Mouse (Mus musculus): Measurements from ENCODE around the gene Elovl7.

Elovl7 gene

DNA sequence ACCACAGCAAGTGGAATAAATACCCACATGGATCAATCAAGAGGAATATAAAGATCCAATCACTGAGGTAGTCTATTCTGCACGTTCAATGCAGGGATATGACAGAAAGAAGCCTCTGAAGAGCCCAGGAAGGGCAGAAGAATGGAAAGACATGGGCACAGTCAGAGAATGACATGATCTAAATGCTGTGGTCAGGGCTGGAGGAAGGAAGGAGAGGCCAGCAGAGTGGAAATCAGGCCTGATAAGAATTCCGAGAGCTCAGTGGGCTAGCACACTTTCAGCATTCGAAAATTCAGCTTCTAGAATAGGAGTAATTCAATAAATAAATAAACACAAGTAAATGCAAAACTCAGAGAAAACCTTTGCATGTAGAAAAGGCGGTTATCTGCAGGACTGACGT, 27.5 kb downstream of the Elovl7 start:
- no peak for DNase-seq (ENCODE audit: low spot score in 2 of 2)

- DNase-seq (ENCODE audit: low spot score in 2 of 2): no peak
Observed at GRCm38 (mm10) chr13:108245086-108245697, 31.0 kb downstream of the Elovl7 start.

DNA sequence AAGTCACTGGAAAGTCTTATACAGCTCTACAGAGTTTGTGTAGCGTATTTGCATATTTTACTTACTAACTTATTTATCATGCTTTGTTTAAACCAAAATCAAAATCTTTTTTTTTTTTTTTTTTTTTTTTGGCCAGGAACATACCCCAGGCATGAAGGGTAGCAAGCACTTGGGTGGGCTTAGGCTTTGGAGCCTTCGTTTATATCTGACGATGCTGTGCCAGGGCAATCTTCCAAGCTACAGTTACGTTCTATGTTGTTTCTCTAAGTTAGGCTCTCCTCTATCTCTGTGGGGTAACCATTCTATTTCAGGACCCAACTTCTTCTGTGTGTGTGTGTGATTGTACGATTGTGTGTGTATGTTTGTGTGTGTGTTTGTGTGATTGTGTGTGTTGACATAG, 36.9 kb downstream of the Elovl7 start:
- no peak for DNase-seq (ENCODE audit: low spot score in 2 of 2)

- no peak for DNase-seq (ENCODE audit: low spot score in 2 of 2)
Observed at GRCm38 (mm10) chr13:108253977-108254376, 39.8 kb downstream of the Elovl7 start.

DNA sequence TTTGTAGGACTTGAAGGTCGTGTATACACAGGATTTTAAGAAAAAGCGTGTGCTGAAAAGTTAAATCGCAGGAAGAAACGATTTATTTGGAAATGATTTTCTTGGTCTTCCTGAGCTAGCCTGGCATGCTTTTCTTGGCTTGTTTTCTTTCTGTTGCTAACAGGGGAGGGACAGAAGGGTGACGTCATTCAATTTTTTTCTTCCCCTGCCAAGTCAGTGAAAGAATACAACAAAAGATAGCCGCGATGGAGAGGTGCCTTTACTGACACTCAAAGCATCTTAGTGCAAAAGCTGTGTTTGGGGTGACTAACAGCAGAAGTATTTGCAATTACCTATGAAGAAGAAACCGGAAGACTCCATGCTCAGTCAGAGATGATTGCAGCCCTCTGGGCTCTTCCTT, 48.8 kb downstream of the Elovl7 start:
- DNase-seq (ENCODE audit: low spot score in 2 of 2): no peak

DNA sequence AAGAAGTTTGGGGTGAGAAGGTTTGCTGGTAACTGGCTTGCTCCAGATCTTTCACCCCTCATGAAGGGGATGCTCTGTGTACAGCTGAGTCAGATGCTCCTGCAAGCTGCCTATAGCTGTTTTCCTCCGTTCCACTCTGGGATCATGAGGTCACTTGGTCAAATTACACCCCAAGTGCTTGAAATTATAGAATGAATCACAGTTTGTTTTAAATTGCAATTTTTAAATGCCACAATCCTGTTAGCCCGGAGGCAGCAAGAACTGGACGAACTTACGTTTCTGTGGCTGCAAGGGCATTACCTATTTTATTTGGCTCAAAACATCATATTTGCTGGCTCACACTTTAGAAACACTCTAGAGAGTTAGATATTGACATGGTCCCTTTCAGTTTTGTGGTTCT, 51.2 kb downstream of the Elovl7 start:
- DNase-seq (ENCODE audit: low spot score in 2 of 2): no peak

DNA sequence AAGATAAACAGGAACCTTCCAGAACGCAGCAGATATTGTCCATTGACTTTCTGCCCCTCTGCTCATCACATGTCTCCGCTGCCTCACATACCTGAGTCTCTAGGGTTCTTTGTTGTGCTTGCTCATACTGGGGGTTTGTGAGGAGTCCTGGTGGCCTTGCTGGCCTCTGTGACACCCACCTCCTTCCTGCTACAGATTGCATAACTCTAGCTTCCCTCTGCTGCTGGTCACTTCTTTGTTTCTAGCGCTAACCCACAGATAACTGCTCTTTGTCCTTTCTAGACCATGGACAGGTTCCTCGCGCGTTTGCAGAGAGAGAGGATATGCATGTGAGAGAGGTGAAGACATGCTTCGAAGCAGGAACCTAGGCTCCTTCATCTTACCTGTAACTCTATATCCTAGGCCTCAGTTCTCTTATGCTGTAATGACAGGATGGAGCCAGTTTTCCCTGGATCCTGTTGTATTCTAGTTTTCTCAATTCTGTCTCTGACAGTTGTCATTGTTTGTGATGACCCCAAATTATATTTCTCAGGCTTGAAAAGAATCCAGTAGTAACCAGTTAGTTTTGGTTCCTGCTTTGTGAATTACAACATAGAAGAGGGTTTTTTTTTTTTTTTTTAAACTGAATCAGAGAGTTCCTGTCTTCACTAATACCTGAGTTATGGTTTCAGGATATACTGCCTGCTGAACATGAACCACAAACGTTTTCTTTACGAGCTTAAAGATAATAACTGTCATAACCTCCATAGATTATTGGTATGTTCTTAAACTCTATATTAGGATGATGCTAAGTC, 53.8 kb downstream of the Elovl7 start:
- no peak for DNase-seq (ENCODE audit: low spot score in 2 of 2)

DNA sequence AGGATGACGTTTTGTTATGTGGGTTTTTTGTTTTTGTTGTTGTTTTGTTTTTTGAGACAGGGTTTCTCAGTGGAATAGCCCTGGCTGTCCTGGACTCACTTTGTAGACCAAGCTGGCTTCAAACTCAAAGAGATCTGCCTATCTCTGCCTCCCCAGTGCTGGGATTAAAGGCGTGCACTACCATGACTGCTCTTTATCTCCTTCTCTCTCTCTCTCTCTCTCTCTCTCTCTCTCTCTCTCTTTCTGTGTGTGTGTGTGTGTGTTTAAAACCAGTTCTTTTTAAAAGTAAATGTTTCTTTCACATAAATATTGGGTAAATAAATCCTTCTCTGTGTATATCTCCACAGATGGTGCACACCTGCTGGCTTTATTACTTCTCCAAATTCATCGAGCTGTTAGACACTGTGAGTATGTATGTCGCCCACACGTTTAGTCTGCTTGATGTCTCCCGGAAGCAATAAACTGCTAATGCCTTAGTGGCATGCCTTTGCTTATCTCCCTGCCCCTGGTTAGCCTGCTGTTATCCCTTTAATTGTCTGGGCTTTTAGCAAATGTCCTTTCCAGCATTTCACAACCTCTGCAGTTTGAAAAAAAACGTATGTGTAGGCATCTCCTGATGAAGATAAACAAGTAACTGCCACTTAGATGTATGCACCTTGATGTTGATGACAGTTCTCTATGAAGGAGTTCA, 57.4 kb downstream of the Elovl7 start:
- DNase-seq (ENCODE audit: low spot score in 2 of 2): no peak

DNA sequence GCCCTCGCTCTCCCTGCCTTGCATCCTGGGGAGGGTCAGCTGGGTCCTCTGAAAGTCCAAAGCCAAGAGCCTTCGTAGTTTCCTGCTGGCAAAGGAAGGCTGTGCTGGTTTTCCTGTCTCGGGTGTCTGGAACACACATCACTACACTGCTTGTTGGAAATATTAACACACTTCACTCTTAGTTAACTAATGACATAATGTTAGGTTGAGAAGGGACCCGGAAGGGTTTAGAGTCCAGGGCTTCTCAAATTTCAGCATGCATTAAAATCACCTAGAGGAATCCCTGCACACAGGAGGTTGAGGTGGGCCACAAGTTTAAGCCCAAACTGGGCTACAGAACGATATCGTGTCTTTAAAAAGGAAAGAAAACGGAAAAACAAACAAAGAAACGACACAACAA, 58.1 kb downstream of the Elovl7 start:
- DNase-seq (ENCODE audit: low spot score in 2 of 2): no peak

GRCm38 (mm10) chr13:108273034-108273433, 58.8 kb downstream of the Elovl7 start:
- DNase-seq (ENCODE audit: low spot score in 2 of 2): no peak

GRCm38 (mm10) chr13:108273456-108273855, 59.3 kb downstream of the Elovl7 start:
- DNase-seq (ENCODE audit: low spot score in 2 of 2): no peak

DNA sequence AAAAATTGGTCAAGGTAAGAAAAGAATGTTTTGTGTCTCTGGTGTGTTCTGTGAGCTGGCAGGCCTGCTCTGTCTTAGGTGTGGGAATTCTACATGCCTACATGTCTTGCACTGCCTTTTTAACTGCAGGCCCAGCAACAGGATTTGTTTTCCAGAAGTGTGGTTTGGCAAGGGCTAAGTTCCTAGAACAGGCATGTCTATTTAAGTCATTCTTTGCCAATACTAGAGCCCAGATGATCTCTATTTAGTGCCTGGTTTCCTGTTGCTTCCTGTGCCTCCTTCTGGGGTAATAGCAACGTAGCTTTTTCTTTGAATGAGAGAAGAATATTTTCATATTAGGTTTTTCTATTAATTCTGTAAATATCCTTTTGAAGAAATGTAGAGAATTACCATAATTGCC, 62.4 kb downstream of the Elovl7 start:
- DNase-seq (ENCODE audit: low spot score in 2 of 2): no peak

DNA sequence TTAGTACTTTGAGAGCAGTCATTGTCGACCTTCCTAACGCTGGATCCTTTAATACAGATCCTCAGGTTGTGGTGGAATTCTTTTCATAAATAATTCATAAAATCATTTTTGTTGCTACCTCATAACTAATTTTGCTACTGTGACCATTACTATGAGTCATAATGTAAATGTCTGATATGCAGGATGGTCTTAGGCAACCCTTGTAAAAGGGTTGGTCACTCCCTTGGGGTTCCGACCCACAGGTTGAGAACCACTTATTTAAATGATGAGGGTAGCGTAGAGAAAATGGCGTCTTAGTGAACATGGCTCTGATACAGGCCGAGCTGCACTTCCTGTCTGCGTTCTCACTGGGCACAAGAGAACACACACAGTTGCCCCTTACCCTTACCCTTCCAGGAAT, 63.1 kb downstream of the Elovl7 start:
- no peak for DNase-seq (ENCODE audit: low spot score in 2 of 2)

GRCm38 (mm10) chr13:108278592-108278991, 64.4 kb downstream of the Elovl7 start:
- DNase-seq (ENCODE audit: low spot score in 2 of 2): no peak

- DNase-seq (ENCODE audit: low spot score in 2 of 2): no peak
Observed at GRCm38 (mm10) chr13:108284312-108284711, 70.1 kb downstream of the Elovl7 start.

DNA sequence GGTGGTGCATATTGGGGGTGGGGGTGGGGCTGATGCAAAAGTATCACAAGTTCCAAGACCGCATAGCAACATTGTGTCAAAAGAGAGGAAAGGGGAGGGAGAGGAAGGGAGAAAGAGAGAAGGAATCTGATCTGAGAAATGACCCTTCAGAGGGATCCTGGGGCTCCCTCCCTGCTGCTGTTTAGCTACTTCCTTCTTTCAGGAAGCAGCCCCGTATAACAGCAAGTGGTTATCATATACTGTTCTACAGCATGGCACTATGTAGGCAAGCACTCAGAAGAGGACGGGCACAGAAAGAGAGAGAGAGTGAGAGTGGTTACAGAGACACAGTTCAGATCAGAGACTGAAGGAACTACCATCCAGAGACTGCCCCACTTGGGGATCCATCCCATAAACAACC, 73.7 kb downstream of the Elovl7 start:
- no peak for DNase-seq (ENCODE audit: low spot score in 2 of 2)

GRCm38 (mm10) chr13:108289436-108289835, 75.2 kb downstream of the Elovl7 start:
- no peak for DNase-seq (ENCODE audit: low spot score in 2 of 2)

DNA sequence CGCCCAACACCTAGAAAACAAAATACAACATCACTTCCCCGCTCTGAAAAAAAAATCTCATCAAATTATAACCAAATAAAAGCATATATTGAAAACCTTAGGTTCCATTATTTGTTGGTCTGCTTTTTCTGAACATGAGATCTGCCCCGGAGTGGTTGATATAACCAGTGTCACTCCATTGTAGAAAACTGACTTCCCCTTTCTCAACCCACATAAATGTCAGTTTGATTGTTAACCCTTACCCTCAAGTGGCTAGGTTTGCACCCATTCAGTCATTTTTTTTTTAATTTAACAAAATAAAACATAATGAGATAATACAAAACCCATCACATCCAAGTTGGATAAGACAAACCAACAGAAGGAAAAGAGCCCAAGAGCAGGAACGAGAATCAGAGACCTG, 76.1 kb downstream of the Elovl7 start:
- DNase-seq (ENCODE audit: low spot score in 2 of 2): no peak

GRCm38 (mm10) chr13:108297350-108298093, 83.3 kb downstream of the Elovl7 start:
- DNase-seq (ENCODE audit: low spot score in 2 of 2): peak in 1 of 2 experiments; percentile 6

GRCm38 (mm10) chr13:108298241-108298640, 84.0 kb downstream of the Elovl7 start:
- DNase-seq (ENCODE audit: low spot score in 2 of 2): no peak

- no peak for DNase-seq (ENCODE audit: low spot score in 2 of 2)
Observed at GRCm38 (mm10) chr13:108300346-108300950, 86.2 kb downstream of the Elovl7 start.

- no peak for DNase-seq (ENCODE audit: low spot score in 2 of 2)
Observed at GRCm38 (mm10) chr13:108301411-108301810, 87.2 kb downstream of the Elovl7 start.
